Mouse (Mus musculus): Measurements from ENCODE around the gene Clstn1. TPM values are rescaled to one million over a fixed set of nuclear protein-coding genes. Genes with fewer than 3 reads are reported as not detected.

The Clstn1 gene
- 59.2 and 60.5 TPM in 2 replicates for polyA plus RNA-seq (2011; ENCODE audit: insufficient read depth, insufficient read length, low read depth, missing spikeins)

DNA sequence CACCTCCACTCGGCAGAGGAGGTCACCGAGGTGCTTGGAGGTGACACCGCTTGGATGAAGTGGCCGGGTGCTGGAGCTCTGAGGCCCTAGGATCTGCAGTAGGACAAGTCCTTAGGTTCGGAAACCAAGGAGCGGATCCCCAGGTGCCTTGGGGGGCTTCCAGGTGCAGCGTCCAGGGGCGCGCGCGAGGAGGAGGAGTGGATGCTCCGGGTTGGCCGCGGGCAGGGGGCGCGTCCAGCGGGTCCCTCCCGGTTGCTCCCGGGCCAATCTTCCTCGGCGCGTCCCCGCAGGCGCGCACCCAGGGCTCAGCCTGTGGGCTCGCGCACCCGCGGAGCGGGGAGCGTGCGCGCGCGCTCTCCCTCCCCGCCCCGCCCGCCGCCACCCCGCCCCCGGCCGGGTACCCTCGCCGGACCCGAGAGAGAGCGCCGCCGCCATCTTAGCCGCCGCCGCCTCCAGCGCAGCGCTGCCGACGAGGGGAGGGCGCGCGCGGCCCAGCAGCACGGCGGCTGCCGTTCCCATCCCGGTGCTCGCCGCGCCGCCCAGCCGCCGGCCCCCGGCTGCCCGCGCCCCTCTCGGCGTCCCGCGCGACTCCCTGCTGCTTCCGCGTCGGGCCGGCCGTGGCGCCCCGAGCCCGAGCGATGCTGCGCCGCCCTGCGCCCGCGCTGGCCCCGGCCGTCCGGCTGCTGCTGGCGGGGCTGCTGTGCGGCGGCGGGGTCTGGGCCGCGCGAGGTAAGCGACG is at the start of gene Clstn1:
Gene Clstn1 (plus strand): TSS at position 425 of the 739 bp plus-strand sequence.
- peak within 1 kb of the TSS; percentile 80 for H3K4me3 ChIP-seq (ENCODE audit: low read depth, low read length)
- H3K9me3 ChIP-seq (replicated peaks; ENCODE audit: control insufficient read depth, insufficient read depth, low read length, poor library complexity, severe bottlenecking) = no peaks in the 10 kb centered on the region
- no peaks in the 10 kb centered on the region for H3K36me3 ChIP-seq (ENCODE audit: control insufficient read depth, insufficient read depth, low read length, poor library complexity, severe bottlenecking)
- H3K27ac ChIP-seq (ENCODE audit: insufficient read depth, low read length) = no peak within 1 kb of the TSS
- H3K9ac ChIP-seq (ENCODE audit: low read depth, poor library complexity, severe bottlenecking) = peak within 1 kb of the TSS; percentile 94
- H3K27me3 ChIP-seq (ENCODE audit: control insufficient read depth, insufficient read depth, low read length, poor library complexity, severe bottlenecking) = no peaks in the 10 kb centered on the region
- TF ChIP-seq POLR2A (IDR thresholded peaks at IDR 0.05; ENCODE audit: insufficient read depth, low read length) (no peak), CTCF (IDR thresholded peaks at IDR 0.05; ENCODE audit: low read depth, low read length) (no peak), EP300 (IDR thresholded peaks at IDR 0.05; ENCODE audit: insufficient read depth, low read depth, low read length) (no peak)
- H3K4me1 ChIP-seq (ENCODE audit: control insufficient read depth, insufficient read depth, low read length) = peaks cover 2% of the 10 kb centered on the region

DNA sequence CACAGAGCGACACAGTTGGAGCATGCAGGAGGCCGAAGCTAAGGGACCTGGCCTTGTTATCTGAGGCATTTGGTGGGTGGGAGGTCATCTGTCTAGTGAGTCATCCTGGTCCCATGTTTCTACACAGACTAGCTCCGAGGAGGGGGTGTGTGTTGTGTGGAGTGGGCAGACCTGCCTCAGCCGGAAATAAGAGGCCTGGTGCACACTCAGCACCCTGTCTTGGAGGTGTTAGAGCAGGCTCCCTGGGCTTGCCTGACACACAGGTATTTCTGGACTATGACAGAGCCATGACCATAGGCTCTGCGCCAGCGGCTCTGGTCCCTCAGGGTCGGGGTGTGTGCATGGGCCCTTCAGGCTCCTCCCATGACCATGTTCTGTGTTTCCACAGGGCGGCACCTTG is 46.8 kb upstream of the Clstn1 start:
- Histone ChIP-seq H3K27me3 (ENCODE audit: control insufficient read depth, insufficient read depth, low read length, poor library complexity, severe bottlenecking) (no peaks in the 10 kb centered on the region), H3K27ac (ENCODE audit: insufficient read depth, low read length) (no peak overlapping the region), H3K36me3 (ENCODE audit: control insufficient read depth, insufficient read depth, low read length, poor library complexity, severe bottlenecking) (no peaks in the 10 kb centered on the region), H3K9me3 (replicated peaks; ENCODE audit: control insufficient read depth, insufficient read depth, low read length, poor library complexity, severe bottlenecking) (no peaks in the 10 kb centered on the region), H3K9ac (ENCODE audit: low read depth, poor library complexity, severe bottlenecking) (no peak overlapping the region), H3K4me3 (ENCODE audit: low read depth, low read length) (no peak overlapping the region), H3K4me1 (ENCODE audit: control insufficient read depth, insufficient read depth, low read length) (no peaks in the 10 kb centered on the region)
- no peak for TF ChIP-seq POLR2A (IDR thresholded peaks at IDR 0.05; ENCODE audit: insufficient read depth, low read length)
- no peak for TF ChIP-seq EP300 (IDR thresholded peaks at IDR 0.05; ENCODE audit: insufficient read depth, low read depth, low read length)
- TF ChIP-seq CTCF (IDR thresholded peaks at IDR 0.05; ENCODE audit: low read depth, low read length) = no peak

GRCm38 (mm10) chr4:149541935-149542334 is 44.3 kb upstream of the Clstn1 start:
- Histone ChIP-seq H3K9ac (ENCODE audit: low read depth, poor library complexity, severe bottlenecking) (no peak overlapping the region), H3K27me3 (ENCODE audit: control insufficient read depth, insufficient read depth, low read length, poor library complexity, severe bottlenecking) (no peaks in the 10 kb centered on the region), H3K4me1 (ENCODE audit: control insufficient read depth, insufficient read depth, low read length) (no peaks in the 10 kb centered on the region), H3K36me3 (ENCODE audit: control insufficient read depth, insufficient read depth, low read length, poor library complexity, severe bottlenecking) (no peaks in the 10 kb centered on the region), H3K9me3 (replicated peaks; ENCODE audit: control insufficient read depth, insufficient read depth, low read length, poor library complexity, severe bottlenecking) (no peaks in the 10 kb centered on the region), H3K27ac (ENCODE audit: insufficient read depth, low read length) (no peak overlapping the region), H3K4me3 (ENCODE audit: low read depth, low read length) (no peak overlapping the region)
- TF ChIP-seq POLR2A (IDR thresholded peaks at IDR 0.05; ENCODE audit: insufficient read depth, low read length) = no peak
- no peak for TF ChIP-seq EP300 (IDR thresholded peaks at IDR 0.05; ENCODE audit: insufficient read depth, low read depth, low read length)
- no peak for TF ChIP-seq CTCF (IDR thresholded peaks at IDR 0.05; ENCODE audit: low read depth, low read length)

- H3K4me3 ChIP-seq (ENCODE audit: low read depth, low read length) = no peak overlapping the region
- H3K27ac ChIP-seq (ENCODE audit: insufficient read depth, low read length) = no peak overlapping the region
- no peaks in the 10 kb centered on the region for H3K4me1 ChIP-seq (ENCODE audit: control insufficient read depth, insufficient read depth, low read length)
- H3K36me3 ChIP-seq (ENCODE audit: control insufficient read depth, insufficient read depth, low read length, poor library complexity, severe bottlenecking) = no peaks in the 10 kb centered on the region
- no peaks in the 10 kb centered on the region for H3K27me3 ChIP-seq (ENCODE audit: control insufficient read depth, insufficient read depth, low read length, poor library complexity, severe bottlenecking)
- H3K9me3 ChIP-seq (replicated peaks; ENCODE audit: control insufficient read depth, insufficient read depth, low read length, poor library complexity, severe bottlenecking) = no peaks in the 10 kb centered on the region
- no peak overlapping the region for H3K9ac ChIP-seq (ENCODE audit: low read depth, poor library complexity, severe bottlenecking)
- no peak for TF ChIP-seq CTCF (IDR thresholded peaks at IDR 0.05; ENCODE audit: low read depth, low read length)
- no peak for TF ChIP-seq EP300 (IDR thresholded peaks at IDR 0.05; ENCODE audit: insufficient read depth, low read depth, low read length)
- TF ChIP-seq POLR2A (IDR thresholded peaks at IDR 0.05; ENCODE audit: insufficient read depth, low read length) = no peak
Observed at GRCm38 (mm10) chr4:149542431-149542830, 43.8 kb upstream of the Clstn1 start.

GRCm38 (mm10) chr4:149542927-149543553 is 43.2 kb upstream of the Clstn1 start:
- TF ChIP-seq CTCF (IDR thresholded peaks at IDR 0.05; ENCODE audit: low read depth, low read length) = peak; percentile 84
- TF ChIP-seq EP300 (IDR thresholded peaks at IDR 0.05; ENCODE audit: insufficient read depth, low read depth, low read length) = no peak
- Histone ChIP-seq H3K36me3 (ENCODE audit: control insufficient read depth, insufficient read depth, low read length, poor library complexity, severe bottlenecking) (no peaks in the 10 kb centered on the region), H3K27ac (ENCODE audit: insufficient read depth, low read length) (no peak overlapping the region), H3K9me3 (replicated peaks; ENCODE audit: control insufficient read depth, insufficient read depth, low read length, poor library complexity, severe bottlenecking) (no peaks in the 10 kb centered on the region), H3K4me3 (ENCODE audit: low read depth, low read length) (no peak overlapping the region), H3K9ac (ENCODE audit: low read depth, poor library complexity, severe bottlenecking) (no peak overlapping the region), H3K27me3 (ENCODE audit: control insufficient read depth, insufficient read depth, low read length, poor library complexity, severe bottlenecking) (no peaks in the 10 kb centered on the region), H3K4me1 (ENCODE audit: control insufficient read depth, insufficient read depth, low read length) (no peaks in the 10 kb centered on the region)

DNA sequence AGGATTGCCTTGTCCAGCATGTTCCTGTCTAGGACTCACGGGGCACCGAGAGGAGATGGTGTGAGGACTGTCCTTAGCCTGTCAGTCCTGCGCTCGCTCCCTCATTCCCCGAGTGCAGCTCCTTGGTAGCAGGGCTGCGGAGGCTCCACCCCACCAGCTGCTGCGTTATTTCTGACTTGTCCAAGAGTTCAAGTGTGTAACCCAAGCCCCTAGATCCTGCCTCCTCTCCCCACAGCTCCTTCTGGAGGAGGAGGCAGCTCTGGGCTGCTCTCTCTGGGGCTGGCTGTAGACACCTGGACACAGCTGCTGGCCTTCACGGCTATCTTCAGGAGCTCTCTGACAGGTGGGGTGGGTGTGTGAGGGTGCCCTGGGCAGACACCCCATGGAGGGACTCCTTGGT is 41.4 kb upstream of the Clstn1 start:
- no peaks in the 10 kb centered on the region for H3K9me3 ChIP-seq (replicated peaks; ENCODE audit: control insufficient read depth, insufficient read depth, low read length, poor library complexity, severe bottlenecking)
- no peak overlapping the region for H3K4me3 ChIP-seq (ENCODE audit: low read depth, low read length)
- no peak overlapping the region for H3K27ac ChIP-seq (ENCODE audit: insufficient read depth, low read length)
- no peaks in the 10 kb centered on the region for H3K36me3 ChIP-seq (ENCODE audit: control insufficient read depth, insufficient read depth, low read length, poor library complexity, severe bottlenecking)
- TF ChIP-seq EP300 (IDR thresholded peaks at IDR 0.05; ENCODE audit: insufficient read depth, low read depth, low read length) (no peak), POLR2A (IDR thresholded peaks at IDR 0.05; ENCODE audit: insufficient read depth, low read length) (no peak), CTCF (IDR thresholded peaks at IDR 0.05; ENCODE audit: low read depth, low read length) (no peak)
- no peak overlapping the region for H3K9ac ChIP-seq (ENCODE audit: low read depth, poor library complexity, severe bottlenecking)
- H3K27me3 ChIP-seq (ENCODE audit: control insufficient read depth, insufficient read depth, low read length, poor library complexity, severe bottlenecking) = no peaks in the 10 kb centered on the region
- H3K4me1 ChIP-seq (ENCODE audit: control insufficient read depth, insufficient read depth, low read length) = no peaks in the 10 kb centered on the region

Data from ES-Bruce4 (cell line).